Mouse (Mus musculus) brain, embryonic 14.5 days (tissue): Measurements from ENCODE around the gene Brinp1. TPM values are rescaled to one million over a fixed set of nuclear protein-coding genes. Genes with fewer than 3 reads are reported as not detected.

ENCODE experiments used
- DNase-seq: peaks from one replicate; pipeline ENCODE4 v3.0.0-alpha.2; 2011; ENCODE audit warnings: low read depth
- CTCF ChIP-seq: fragments of 200-500 bp; IDR thresholded peaks from 2 replicates; pipeline ENCODE4 v1.5.1; 2012; ENCODE audit warnings: inconsistent platforms, mild to moderate bottlenecking, moderate library complexity, borderline replicate concordance; ENCODE audit not compliant: insufficient read depth, insufficient read length; ENCODE audit errors: extremely low read depth
- POLR2A ChIP-seq: fragments of 200-500 bp; IDR thresholded peaks from 2 replicates; pipeline ENCODE4 v1.6.1; 2012; ENCODE audit warnings: mild to moderate bottlenecking, inconsistent platforms, borderline replicate concordance; ENCODE audit not compliant: poor library complexity, insufficient read depth, insufficient read length, severe bottlenecking; ENCODE audit errors: extremely low read depth
- polyA plus RNA-seq: library from polyadenylated mRNA; depleted of rRNA; stranded (reverse); fragments of >200 nt; gene quantifications from 2 replicates; pipeline ENCODE4 v1.2.3, GENCODE M21; 2012; rRNA removed

Brinp1 gene
- 13.6 and 36.0 TPM in 2 replicates for polyA plus RNA-seq

DNA sequence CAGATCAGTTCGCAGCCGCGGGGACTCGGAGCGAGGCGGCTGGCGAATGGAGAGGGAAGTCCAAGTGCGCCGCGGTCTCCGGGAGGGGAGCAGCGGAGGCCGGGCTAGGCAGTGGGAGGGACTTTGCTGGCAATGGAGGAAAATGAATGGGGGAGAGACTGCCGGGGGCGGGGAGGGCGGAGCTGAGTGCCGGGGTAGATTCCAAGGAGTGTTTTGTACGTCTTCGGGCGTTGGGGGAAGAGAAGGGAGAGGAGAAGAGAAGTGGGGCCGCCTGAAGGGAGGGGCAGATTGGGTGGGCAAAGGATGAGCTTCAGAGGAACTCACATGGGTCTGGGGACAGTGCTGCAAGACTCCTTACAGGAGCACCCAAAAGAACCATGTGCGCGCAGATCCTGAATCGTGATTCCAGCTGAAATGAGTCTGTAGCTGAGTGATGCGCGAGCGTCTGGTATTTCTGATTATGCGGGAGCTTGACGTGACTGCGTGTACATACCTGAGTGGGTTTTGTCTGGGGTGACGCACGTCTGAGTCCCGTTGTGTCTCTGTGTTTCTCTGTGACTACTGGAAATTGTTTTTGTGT lies at the start of gene Brinp1:
TSS of gene Brinp1 (minus strand) at position 76 of the 580 bp plus-strand sequence.
- peak; percentile 96 for DNase-seq
- TF ChIP-seq CTCF (no peak), POLR2A (no peak)

DNA sequence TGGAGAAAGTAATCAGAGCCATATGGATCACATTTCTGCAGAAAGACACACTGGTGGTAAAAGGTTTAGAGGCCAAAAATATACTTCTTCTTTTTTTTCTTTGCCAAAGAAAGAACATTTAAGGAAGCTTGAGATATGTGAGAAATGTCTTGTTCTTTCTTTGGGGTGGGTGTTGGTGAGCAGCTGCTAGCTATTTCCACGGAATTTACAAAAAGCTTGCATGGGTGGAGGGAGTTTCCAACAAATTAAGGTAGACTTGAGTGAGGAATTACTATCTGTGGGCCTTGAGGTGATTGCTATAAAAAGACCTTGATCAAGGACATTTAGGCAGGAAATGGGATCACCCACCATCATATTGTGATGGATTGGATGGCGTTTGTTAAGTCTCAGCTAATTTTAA lies 3.1 kb upstream of the Brinp1 start:
- DNase-seq = no peak
- TF ChIP-seq CTCF (no peak), POLR2A (no peak)

DNA sequence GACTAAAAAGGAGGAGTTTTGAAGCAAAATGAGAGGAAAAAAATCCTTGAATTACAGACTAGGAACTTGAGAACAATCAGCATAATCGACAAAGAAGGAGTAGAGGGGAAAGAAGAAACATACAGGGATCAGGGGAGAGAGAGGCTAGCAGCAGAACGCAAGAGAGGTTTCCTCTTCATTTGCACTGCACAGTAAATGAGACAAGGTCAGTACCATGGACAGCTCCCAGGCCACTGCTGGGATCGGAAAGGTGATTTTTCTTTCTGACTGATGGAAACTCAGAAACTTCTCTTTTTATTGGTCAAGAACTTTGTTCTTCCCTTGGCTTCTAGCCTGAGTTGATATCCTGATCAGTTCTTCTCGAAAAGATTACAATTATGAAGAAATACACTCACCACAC lies 1.4 kb upstream of the Brinp1 start:
- TF ChIP-seq CTCF (no peak), POLR2A (no peak)
- DNase-seq = peak; percentile 49

DNA sequence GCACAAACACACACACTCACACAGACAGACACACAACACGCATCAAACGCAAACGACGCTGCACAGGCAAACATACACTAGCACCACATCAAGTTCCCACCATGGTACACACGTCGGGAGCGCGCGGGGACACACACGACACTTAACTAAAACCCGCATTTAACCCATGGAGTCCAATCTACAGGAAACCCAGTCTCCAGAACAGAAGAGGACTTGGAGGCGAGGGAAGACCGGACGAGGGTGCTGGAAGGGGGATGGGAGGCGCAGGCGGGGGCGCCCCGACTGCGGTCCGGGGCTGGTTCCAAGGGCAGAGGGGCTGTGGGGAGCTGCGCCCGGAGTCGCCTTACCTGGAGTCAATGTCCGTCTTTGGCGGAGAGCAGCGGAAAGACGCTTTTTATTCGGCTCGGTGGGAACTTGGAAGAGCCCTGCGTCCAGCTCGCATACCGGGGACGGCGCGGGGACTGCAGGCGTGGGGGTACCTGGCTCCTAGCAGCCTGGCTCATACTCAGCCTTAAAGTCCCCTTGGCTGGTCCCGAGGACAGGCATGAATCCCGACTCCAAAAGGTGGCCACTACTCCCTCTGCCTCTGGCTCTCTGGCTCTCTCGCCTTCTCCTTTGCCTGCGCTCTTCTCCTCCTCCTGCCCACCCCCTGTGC lies 403 bp downstream of the Brinp1 start:
- 0 out of 2 replicates have a peak, but pooled peaks have one; percentile 7 for TF ChIP-seq POLR2A
- no peak for TF ChIP-seq CTCF
- peak; percentile 72 for DNase-seq

DNA sequence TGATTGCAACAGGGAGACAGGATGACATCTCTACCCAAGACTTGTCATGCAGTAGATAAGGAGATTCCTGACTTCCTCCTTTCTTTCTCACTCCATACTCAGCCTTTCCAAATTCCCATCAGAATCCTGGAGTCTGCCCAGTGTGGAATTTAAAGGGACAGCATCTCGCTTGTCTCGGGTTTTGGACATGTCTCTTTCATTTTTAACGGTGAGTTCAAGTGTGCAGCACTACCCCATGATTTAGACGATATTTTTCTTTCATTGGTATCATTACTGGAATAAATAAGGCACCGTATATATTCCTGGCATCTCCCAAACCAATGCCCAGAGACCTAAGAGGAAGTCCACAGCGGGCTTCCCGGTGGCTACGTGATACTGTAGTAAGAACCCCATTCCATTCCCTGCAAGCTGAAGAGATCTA lies 1.1 kb downstream of the Brinp1 start:
- DNase-seq = no peak
- TF ChIP-seq POLR2A (no peak), CTCF (no peak)

DNA sequence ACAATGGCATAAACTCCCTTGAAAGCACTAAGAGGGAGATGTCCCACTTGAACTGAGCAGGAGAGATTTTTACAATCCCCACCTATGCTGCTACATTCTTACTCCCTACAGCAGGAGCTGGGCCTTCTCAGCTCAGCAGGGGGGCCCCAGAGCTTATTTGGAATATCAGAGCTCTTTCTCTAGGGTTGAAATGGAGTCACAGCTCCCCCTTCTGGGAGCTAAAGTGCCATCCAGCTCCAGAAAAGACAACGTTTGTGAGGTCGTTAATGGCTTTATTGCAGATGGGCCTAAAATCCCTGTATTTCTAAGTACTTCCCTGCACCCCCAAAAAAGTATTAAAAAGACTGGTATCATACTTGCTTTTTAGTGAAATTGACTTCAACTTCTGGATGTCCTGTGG lies 3.6 kb downstream of the Brinp1 start:
- TF ChIP-seq POLR2A (no peak), CTCF (peak; percentile 77; the same call in 1 of the 2 replicates)
- DNase-seq = peak; percentile 92

DNA sequence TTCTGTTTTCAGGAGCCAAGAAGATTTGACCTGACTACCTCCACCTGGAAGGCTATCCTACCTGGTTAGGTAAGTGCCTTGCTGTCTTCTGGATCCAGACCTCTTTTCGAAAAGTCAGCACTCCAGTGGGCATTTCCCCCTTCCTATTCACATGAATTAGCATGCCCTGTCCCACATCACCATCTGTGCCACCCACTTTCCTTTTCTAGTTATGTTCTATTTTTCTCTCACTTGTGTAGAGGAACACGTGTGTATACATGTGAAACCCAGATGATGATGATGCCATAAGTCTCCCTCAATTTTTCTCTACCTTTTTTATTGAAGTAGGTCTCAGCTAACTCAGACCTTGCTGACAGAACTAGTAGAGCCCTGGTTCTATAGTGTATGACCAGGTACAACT lies 11.3 kb downstream of the Brinp1 start:
- DNase-seq = no peak
- TF ChIP-seq CTCF = no peak
- TF ChIP-seq POLR2A = no peak

DNA sequence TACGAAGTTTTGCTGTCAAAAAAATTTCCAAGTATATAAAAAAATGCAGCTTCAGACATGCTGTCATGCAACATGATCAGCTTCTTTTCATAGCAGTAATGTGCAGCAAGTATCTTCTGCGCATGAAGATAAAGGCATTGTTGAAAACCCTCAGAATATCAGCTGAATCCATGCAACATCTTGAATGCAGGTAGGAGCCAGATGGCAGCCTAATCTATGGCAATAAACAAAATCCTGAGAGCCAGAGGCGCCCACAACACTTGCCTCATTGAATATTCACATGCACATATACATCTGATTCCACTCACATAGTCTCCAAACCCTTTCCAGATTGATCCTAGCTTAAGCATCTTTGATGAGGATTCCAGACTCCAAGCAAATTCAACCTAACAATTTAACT lies 24.2 kb downstream of the Brinp1 start:
- TF ChIP-seq POLR2A (no peak), CTCF (no peak)
- peak; percentile 31 for DNase-seq

DNA sequence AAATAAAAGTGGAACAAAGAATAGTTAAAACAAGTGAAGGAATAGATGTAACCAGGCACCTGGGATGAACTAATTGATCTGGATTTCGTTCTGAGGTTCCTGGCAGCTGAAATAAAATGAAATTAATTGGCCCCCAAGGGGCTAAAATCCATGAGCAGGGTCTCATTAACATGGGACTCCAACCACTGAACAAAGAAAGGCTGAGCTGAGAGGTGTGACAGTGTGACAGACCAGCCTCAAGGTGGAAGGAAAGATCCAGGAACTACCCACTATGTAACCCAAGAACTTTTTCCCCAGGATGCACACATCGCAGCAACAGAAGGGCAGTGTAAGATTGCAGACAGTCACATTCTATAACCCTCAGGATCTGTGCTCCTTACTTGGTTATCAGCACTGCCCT lies 28.1 kb downstream of the Brinp1 start:
- TF ChIP-seq CTCF = no peak
- no peak for TF ChIP-seq POLR2A

DNA sequence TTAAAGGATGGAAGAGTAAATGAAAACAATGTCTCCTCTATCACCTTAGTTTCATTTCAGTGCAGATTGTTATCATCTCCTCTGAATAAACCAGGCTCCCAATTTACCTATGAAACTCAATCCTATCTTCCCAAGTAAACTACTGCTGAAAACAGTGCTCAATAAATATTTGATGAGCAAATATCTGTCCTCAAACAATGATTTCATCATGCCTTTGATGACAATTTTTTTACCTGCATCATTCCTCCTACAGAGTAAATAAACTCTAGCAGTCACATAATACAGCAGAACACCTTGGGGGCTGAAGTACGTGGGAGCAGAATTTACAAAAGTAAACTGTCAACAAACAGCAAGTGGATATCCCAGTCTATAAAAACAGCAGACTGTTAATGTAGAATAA lies 31.3 kb downstream of the Brinp1 start:
- no peak for TF ChIP-seq CTCF
- TF ChIP-seq POLR2A = no peak
- no peak for DNase-seq

More for the DNA sequence above, 28.1 kb downstream of the Brinp1 start:
- DNase-seq = peak; percentile 52

DNA sequence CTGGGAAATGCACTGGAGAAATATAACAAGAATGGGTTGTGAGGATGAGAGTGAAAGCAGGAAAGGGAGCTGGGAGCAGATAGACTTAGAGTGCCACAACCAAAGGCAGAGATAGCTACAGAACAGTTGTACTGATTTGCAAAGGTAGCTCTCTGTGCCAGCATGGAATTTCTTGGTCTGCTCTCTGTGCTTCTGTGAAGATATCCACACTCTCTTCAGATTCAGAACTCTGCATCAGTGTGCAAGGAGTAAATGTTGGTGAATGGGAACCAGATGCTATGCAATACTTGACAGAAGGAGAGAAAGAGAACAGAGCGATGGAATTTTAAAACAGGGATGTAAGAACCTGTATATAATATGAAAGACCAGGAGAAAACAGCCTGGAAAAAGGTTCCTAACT lies 31.7 kb downstream of the Brinp1 start:
- DNase-seq = no peak
- TF ChIP-seq POLR2A = no peak
- no peak for TF ChIP-seq CTCF

DNA sequence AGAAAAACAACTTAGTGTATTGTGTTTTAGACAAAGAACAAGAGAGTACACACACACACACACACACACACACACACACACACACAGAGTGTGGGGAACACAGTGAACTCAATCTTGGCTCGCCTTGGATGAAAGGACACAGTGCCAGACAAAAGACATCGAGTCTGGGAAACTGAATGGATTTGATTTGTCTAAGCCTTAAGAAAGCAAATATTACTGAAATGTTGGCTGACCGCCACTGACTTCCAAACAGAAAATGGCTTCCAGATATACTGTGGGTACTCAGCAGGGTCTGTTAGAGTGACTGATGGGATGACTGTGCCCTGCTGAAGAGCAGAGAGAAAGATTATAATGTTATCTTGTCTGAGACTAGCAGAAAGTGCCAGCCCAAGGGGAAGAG lies 34.1 kb downstream of the Brinp1 start:
- DNase-seq = peak; percentile 37
- TF ChIP-seq POLR2A (no peak), CTCF (no peak)
